Mouse (Mus musculus) ES-E14 (cell line): ENCODE results near the gene Gsdmc4.
"Not testable (repeated sequence)": the region's sequence is repeated elsewhere in the genome, so short reads cannot be mapped to it uniquely, and the experiment has no call there.

ENCODE experiments used
- CHD2 ChIP-seq: IDR thresholded peaks from 2 replicates; pipeline ENCODE4 v1.6.1; 2014; ENCODE audit warnings: mild to moderate bottlenecking, low read depth, low read length, inconsistent platforms
- HCFC1 ChIP-seq: IDR thresholded peaks from 2 replicates; pipeline ENCODE4 v1.6.1; 2012; ENCODE audit warnings: low read length, inconsistent platforms, borderline replicate concordance; ENCODE audit not compliant: insufficient read depth

DNA sequence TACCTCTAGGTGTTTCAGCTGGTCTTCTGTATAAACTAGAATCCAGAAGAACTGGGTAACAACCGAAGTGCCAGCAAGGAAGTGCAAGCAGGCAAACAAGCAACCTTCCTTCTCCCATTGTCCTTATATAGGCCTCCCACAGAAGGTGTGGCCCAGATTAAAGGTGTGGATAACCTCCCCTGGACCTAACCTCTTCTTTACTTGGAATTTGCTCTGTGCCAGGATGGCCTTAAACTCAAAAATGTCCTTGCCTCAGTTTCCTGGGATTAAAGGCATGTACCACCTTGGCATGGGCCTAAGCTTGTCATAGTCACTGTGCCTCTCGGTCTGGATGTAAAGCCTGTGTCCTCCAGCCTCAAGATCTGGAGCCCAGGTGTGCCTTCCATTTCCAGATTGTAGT, at the start of gene Gsdmc4:
- TF ChIP-seq CHD2, HCFC1: not testable (repeated sequence)
